Mouse (Mus musculus) NIH3T3 (cell line): Measurements from ENCODE around the gene Slit3.

Experiments
- DNase-seq: peaks from one replicate; pipeline ENCODE4 v3.0.0-alpha.2; 2012; ENCODE audit warnings: low read depth

Slit3 gene

GRCm38 (mm10) chr11:35120894-35121610 is at the start of gene Slit3:
Gene Slit3 (plus strand): TSS chr11:35121224.
- DNase-seq, result peak; percentile 95

GRCm38 (mm10) chr11:35071451-35071850 is 49.6 kb upstream of the Slit3 start:
- peak; percentile 65 for DNase-seq

GRCm38 (mm10) chr11:35075411-35075810 is 45.6 kb upstream of the Slit3 start:
- DNase-seq, result no peak

- DNase-seq, result no peak
Observed at GRCm38 (mm10) chr11:35080451-35081125, 40.4 kb upstream of the Slit3 start.

GRCm38 (mm10) chr11:35082297-35082696 is 38.7 kb upstream of the Slit3 start:
- DNase-seq, result no peak

DNA sequence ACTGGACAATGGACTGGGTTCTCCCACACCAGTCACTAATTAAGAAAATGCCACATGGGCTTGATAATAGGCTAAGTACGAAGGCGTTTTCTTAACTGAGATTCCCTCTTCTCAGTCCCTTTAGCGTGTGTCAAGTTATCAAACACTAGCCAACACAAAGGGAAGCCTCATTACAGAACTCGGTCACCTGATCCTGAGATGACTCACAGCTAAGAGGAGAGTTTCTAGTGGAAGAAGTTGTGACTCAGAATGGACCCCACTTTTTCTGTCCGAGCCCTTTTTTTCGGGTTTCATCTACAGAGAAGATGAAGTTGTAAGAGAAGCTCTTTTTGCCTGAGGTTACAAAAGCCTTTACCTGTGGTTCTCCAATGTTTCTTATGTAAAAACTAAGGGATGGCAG is 38.0 kb upstream of the Slit3 start:
- DNase-seq, result peak; percentile 63

GRCm38 (mm10) chr11:35085351-35085750 is 35.7 kb upstream of the Slit3 start:
- peak; percentile 36 for DNase-seq

DNA sequence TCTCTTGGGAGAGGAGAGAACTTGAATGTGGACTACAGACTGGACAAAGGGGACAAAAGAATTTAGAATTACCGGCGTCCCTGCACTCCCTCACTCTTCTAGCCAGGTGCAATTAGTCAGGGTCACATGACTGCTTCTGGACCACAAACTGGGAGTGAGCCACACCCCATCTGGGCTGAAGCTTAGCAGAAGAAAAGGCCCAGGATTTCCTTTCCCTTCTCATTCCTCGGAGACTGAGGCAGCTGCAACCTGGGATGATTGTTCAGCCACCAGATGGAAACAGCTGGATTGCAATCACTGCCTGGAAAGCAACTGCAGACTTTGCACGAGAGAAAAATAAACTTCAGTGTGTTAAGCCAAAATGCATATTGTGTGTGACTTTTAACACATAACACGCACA is 35.0 kb upstream of the Slit3 start:
- DNase-seq, result no peak

- DNase-seq, result no peak
Observed at GRCm38 (mm10) chr11:35087454-35087853, 33.6 kb upstream of the Slit3 start.

DNA sequence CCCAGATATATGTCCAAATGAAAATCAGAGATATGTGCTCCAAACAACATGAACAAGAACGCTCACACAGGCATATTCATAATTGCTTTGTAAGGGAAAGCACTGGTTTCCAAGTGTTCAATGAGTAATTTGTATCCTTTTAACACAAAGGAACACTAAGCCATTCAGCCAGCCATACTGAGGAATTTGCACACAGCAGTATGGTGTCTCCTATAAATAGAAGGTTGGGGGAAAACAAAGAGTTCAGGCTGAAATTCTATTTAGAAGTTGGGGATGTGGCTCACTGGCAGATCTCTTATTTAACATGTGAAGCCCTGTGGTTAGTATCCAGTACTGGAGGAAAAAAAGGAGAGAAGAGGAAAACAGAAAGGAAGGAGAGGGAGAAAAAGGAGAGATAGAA is 32.9 kb upstream of the Slit3 start:
- no peak for DNase-seq

DNA sequence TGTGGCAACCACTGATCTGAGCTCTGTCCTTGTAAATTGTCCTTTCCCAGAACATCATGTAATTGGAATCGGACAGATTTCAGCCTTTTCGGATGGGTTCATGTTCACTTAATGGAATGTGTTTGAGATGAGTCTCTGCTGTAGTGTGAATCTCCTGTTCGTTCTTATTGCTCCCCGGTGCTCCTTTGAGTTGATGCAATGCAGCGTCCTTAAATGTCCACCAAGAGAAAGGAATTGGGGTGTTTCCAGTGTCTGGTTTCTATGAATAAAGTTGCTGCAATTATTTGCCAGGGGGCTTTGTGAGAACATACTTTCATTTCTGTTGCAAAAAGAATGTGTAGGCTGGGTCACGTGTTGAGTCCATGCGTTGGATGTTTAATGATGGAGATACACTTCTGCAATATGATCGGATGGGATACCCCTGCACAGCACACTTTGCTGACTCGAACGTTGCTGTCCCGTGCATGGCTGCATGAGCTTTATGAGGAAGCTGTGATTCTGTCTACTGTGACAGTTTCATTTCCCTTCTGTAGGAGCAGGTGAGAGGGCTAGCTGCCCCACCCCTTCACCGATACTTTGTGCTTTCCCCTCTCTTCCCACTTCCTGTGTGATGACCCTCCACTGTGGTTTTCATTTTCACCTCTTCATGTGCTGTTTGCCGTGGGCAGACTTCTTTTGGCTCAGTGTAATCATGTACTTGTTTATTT is 30.2 kb upstream of the Slit3 start:
- DNase-seq, result peak; percentile 26

- DNase-seq, result peak; percentile 15
Observed at GRCm38 (mm10) chr11:35096538-35096937, 24.5 kb upstream of the Slit3 start.

DNA sequence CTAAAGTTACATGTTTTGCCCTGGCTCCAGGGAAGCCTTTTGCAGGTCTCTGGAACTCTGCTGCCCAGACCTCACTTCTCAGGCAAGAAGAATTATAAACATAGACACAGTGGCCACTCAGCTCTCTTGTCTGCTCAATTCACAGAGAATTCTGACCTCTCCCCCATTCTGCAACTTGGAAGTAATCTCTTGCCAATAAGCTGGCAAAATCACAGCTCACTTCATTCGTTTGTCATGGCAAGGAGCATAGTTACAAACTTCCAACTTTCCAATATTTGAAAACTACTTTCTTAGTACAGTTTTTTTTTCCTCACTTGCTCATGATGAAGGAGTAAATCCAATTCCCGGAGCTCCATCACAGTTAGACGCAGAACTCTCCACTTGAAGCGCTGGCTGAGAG is 11.2 kb upstream of the Slit3 start:
- DNase-seq, result no peak

- no peak for DNase-seq
Observed at GRCm38 (mm10) chr11:35110784-35111183, 10.2 kb upstream of the Slit3 start.

- no peak for DNase-seq
Observed at GRCm38 (mm10) chr11:35113290-35113689, 7.7 kb upstream of the Slit3 start.

- DNase-seq, result no peak
Observed at GRCm38 (mm10) chr11:35116436-35116835, 4.6 kb upstream of the Slit3 start.

DNA sequence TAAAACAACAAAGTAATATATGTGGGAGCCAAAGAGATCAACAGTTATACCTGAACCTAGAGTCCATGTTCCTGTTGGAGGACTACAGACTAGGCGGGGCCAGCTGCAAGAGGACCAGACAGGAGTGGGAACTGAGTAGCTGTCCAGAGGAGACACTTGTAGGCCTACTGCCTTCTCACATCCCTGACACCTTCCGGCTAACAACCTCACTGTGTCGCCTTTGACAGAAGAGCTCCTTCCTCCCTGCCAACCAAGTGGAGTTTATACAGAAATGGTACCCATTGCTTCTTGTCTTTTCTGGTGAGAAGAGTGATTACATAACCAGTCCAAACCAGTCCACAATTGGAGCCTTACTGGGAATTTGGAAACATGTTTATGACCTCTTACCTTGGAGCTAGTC is 3.2 kb upstream of the Slit3 start:
- DNase-seq, result no peak

DNA sequence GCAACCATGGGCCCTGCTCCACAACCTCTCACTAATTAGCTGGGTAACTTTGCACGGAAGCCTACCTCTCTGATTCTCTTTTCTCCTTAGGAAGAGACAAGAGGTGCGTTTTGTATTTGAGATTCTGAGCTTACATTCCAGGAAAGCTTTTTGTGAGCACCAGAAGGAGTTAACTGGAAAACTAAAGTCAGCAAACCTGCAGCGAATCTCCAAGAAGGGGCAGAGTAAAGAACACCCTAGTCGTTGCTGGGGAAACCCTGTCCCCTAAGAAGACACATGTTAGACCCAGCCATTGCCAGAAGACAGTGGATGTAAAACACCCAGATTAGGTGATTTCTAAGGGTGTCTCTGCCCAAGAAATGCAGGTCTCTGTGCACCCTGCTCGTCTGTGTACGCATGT is 2.3 kb upstream of the Slit3 start:
- no peak for DNase-seq

DNA sequence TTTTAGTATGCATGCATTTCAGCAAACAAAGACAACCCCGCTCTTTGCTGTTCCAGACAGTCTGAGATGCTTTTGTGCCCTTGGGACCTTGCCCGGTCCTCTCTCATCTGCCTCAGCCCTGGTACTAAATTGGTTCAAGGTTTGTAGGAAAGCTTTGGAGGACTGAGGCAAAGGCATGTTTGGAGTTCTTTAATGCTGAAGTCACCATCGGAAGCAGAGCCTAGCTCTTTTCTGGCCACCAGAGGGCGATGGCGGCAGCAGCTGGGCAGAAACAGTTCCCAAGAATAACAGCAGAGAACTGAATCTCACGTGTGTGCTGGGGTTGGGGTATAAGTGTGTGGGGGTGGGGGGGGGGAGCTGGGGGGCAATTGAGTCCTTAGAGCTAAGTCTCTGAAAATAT is 1.7 kb upstream of the Slit3 start:
- peak; percentile 90 for DNase-seq

- no peak for DNase-seq
Observed at GRCm38 (mm10) chr11:35120076-35120475, 948 bp upstream of the Slit3 start.

DNA sequence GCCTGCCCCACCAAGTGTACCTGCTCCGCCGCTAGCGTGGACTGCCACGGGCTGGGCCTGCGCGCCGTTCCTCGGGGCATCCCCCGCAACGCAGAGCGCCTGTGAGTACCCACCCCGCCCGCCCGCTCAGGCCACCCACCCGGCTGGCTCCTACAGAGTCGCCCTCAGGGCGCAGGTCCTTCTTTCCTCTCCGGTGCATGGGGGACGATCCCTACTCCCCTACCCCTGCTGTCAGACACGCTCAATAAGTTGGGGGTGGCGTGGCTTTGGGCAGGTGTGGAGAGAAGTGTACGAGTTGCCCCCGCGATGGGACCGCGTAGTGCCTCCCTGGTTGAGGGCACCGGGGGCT is 561 bp downstream of the Slit3 start:
- no peak for DNase-seq

DNA sequence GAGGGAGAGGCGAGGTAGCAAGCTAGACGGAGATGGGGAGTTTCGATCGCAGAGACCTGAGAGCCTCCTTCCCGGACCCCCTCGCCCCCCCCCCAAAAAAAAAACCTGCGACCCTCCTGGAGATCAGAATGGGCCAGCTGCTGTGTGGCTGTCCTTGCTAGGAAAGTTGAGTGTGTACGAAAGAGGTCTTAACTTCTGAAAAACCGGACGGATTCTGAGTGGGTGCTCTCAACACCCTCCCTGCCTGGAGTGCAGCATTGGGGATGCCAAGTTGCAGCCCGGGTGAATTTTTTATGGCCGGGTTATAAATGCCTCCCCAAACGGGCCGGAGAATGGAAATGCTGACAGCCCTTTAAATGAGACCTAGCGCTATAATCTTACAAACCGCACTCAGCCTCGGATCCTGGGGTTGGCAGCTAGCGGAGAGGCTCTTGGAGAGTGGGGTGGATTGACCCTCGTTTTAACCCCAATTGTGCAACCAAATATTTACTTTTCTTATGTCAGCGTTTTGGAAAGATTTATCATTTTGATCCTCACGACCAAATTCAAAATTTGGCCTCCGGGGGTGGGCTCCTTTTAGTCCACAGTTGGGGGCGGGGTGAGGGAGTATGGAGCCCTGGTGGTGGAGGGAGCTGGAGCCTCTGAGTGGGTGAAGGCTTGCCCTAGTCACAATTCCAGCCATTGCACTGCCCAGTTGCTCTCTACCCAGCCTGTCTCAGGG is 1.2 kb downstream of the Slit3 start:
- peak; percentile 90 for DNase-seq
